Mouse (Mus musculus) kidney, postnatal 25 days (tissue): ENCODE measurements around the gene Lalba.
"Not testable (repeated sequence)": the region's sequence is repeated elsewhere in the genome, so short reads cannot be mapped to it uniquely, and the experiment has no call there.

Experiments used
- DNase-seq, 2 experiments: peaks; one replicate each; pipeline ENCODE4 v3.0.0; 2021; ENCODE audit warnings: mixed read lengths in 2 of 2

Lalba gene

GRCm38 (mm10) chr15:98482701-98483100 lies at the start of gene Lalba:
Gene Lalba (minus strand): TSS chr15:98482721.
- peak in 1 of 2 experiments; percentile 10 for DNase-seq

- no peak for DNase-seq
Observed at GRCm38 (mm10) chr15:98532281-98532680, 49.8 kb upstream of the Lalba start.

- DNase-seq, result no peak
Observed at GRCm38 (mm10) chr15:98528066-98528563, 45.6 kb upstream of the Lalba start.

GRCm38 (mm10) chr15:98527056-98527771 lies 44.7 kb upstream of the Lalba start:
- DNase-seq, result no peak

GRCm38 (mm10) chr15:98526057-98526456 lies 43.5 kb upstream of the Lalba start:
- no peak for DNase-seq

- no peak for DNase-seq
Observed at GRCm38 (mm10) chr15:98521245-98521644, 38.7 kb upstream of the Lalba start.

GRCm38 (mm10) chr15:98517380-98518355 lies 35.1 kb upstream of the Lalba start:
- peak; percentile 53 to 67 for DNase-seq

- DNase-seq, result not testable (repeated sequence)
Observed at GRCm38 (mm10) chr15:98514845-98515244, 32.3 kb upstream of the Lalba start.

- DNase-seq, result no peak
Observed at GRCm38 (mm10) chr15:98514146-98514545, 31.6 kb upstream of the Lalba start.

- DNase-seq, result not testable (repeated sequence)
Observed at GRCm38 (mm10) chr15:98513676-98514075, 31.2 kb upstream of the Lalba start.

GRCm38 (mm10) chr15:98512799-98513321 lies 30.3 kb upstream of the Lalba start:
- DNase-seq, result peak; percentile 68 to 83

GRCm38 (mm10) chr15:98512232-98512631 lies 29.7 kb upstream of the Lalba start:
- DNase-seq, result no peak

GRCm38 (mm10) chr15:98511386-98511928 lies 28.9 kb upstream of the Lalba start:
- peak in 1 of 2 experiments; percentile 46 for DNase-seq

- peak; percentile 66 to 84 for DNase-seq
Observed at GRCm38 (mm10) chr15:98510438-98511385, 28.2 kb upstream of the Lalba start.

GRCm38 (mm10) chr15:98509387-98509786 lies 26.9 kb upstream of the Lalba start:
- DNase-seq, result no peak

- DNase-seq, result no peak
Observed at GRCm38 (mm10) chr15:98507321-98507720, 24.8 kb upstream of the Lalba start.

GRCm38 (mm10) chr15:98506253-98506957 lies 23.9 kb upstream of the Lalba start:
- DNase-seq, result peak in 1 of 2 experiments; percentile 20

- peak; percentile 66 to 88 for DNase-seq
Observed at GRCm38 (mm10) chr15:98504514-98504913, 22.0 kb upstream of the Lalba start.

GRCm38 (mm10) chr15:98503317-98503716 lies 20.8 kb upstream of the Lalba start:
- no peak for DNase-seq

GRCm38 (mm10) chr15:98497631-98498030 lies 15.1 kb upstream of the Lalba start:
- DNase-seq, result no peak

- DNase-seq, result no peak
Observed at GRCm38 (mm10) chr15:98492102-98492501, 9.6 kb upstream of the Lalba start, which contains the start of gene Olfr279. Gene Olfr279 (plus strand): TSS chr15:98492402.
